Mouse (Mus musculus): Measurements from ENCODE around the gene Eif4a1. TPM values are rescaled to one million over a fixed set of nuclear protein-coding genes. Genes with fewer than 3 reads are reported as not detected.

Eif4a1 gene
- polyA plus RNA-seq, 1 experiment from 2014 or later = 695 TPM

DNA sequence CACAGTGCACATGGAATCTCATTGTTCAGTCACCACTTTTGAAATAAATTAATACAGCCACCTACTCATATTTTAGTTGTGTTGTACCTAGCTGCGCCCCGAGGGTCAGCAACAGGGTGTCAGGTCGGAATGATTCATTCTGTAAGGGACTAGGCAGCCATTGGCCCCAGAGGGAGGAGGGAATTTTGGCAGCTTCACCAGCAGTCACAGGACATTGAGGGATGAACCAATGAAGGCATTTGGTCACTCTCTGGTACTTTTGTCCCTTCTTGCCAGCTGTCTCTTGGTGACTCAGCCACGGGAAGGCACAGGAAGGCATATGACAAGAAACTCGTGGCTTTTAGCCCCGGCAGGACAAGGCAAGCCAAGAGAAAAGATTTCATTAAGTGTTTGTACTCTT lies 8.4 kb downstream of the Eif4a1 start:
- H3K36me3 ChIP-seq (ENCODE audit: insufficient read depth) = peaks cover 58% of the 10 kb centered on the region
- no peak for DNase-seq
- H3K27ac ChIP-seq (ENCODE audit: low read depth) = 0 out of 2 replicates have a peak overlapping the region, but pooled peaks have one; percentile 96
- ATAC-seq (ENCODE audit: insufficient read depth) = no peak
- 82% methylated on average over 6 of the region's 6 CpGs for WGBS
- TF ChIP-seq CTCF (IDR thresholded peaks at IDR 0.05; ENCODE audit: low read depth) = no peak
- no peak overlapping the region for H3K4me2 ChIP-seq
- H3K9me3 ChIP-seq (ENCODE audit: low read depth, low read length) = no peaks in the 10 kb centered on the region
- no peak overlapping the region for H3K4me3 ChIP-seq (ENCODE audit: low read depth, low read length)
- H3K4me1 ChIP-seq (ENCODE audit: insufficient read depth) = 0 out of 2 replicates have a peak, but pooled peaks cover 3% of the 10 kb centered on the region
- no peaks in the 10 kb centered on the region for H3K27me3 ChIP-seq (ENCODE audit: insufficient read depth, low read length)
- 0 out of 2 replicates have a peak overlapping the region, but pooled peaks have one; percentile 59 for H3K9ac ChIP-seq

DNA sequence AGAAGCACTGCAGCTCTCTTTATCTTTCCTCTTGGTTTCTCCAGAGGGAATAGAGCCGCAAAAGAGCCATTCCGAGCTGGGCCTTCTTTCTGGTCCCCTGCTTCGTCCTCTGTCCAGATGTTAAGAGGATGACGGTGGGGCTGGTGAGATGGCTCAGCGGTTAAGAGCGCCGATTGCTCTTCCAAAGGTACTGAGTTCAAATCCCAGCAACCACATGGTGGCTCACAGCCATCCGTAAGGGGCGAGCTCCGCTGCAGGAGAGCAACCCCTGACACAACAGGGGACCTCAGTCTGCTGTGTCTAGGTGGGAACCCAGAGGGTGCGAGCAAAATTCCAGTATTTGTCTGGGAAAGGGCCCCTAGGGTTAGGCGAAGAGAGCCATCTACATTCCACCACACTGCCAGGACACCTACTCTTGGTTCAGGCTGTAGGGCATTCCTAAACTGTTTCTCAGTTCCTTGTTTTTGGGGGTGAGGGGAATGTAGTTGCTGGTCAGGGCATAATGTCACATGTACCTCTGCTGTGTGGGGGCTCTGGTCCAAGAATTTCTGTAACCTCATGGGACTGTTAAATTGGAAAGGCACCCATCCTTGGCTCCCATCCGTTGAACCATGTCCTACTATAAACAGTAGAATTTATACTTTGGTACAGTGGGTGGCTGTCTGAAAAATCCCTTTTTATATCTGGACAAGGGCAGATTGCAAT lies 9.1 kb downstream of the Eif4a1 start:
- WGBS = 55% methylated on average over 13 of the region's 13 CpGs
- peak overlapping the region; percentile 59 for H3K9ac ChIP-seq
- H3K4me3 ChIP-seq (ENCODE audit: low read depth, low read length) = peak overlapping the region; percentile 51
- H3K27me3 ChIP-seq (ENCODE audit: insufficient read depth, low read length) = no peaks in the 10 kb centered on the region
- peak overlapping the region; percentile 64 for H3K4me2 ChIP-seq
- TF ChIP-seq CTCF (IDR thresholded peaks at IDR 0.05; ENCODE audit: low read depth) = no peak
- DNase-seq = no peak
- H3K27ac ChIP-seq (ENCODE audit: low read depth) = peak overlapping the region; percentile 96
- ATAC-seq (ENCODE audit: insufficient read depth) = peak; percentile 1; the same call in 1 of the 2 replicates
- H3K4me1 ChIP-seq (ENCODE audit: insufficient read depth) = 0 out of 2 replicates have a peak, but pooled peaks cover 3% of the 10 kb centered on the region
- no peaks in the 10 kb centered on the region for H3K9me3 ChIP-seq (ENCODE audit: low read depth, low read length)
- H3K36me3 ChIP-seq (ENCODE audit: insufficient read depth) = peaks cover 57% of the 10 kb centered on the region

DNA sequence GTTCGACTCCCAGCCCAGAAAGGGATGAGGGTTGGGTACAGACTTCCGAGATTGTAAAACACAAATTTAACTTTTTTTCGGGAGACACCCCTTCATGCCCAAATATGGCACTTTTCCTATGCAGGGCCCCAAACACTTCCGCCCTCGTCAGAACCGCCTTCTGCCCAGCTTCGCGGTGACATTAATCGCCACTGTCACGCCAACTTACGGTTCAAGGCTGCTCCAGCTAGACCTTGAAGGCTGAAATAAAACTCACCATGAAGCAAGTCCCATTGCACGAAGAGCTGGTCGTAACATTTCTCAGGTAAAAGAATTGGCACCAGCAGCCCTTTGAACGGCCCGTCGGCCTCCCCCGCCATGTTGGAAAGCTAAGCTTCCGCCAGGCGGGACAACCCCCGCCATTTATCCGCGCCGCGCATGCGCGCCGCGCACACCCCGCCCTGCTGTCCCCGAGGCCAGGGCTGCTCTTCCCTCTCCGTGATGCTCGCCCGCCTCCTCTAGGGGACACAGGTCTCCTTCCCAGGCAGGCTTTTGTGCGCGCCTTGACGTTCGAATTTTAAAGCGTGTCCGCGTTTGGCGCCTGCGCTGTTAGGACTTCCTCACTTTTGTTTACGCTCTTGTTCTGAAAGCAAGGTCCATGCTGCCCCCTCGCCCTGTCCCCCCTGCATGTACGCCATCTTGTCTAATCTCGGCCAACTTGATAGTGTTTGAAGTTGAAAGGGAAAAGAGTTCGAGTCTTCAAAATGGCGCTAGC lies 9.8 kb downstream of the Eif4a1 start, which contains the start of gene Mpdu1:
Gene Mpdu1, minus strand, starts transcription at position 430 of the 754 bp plus-strand sequence.
- ATAC-seq (ENCODE audit: insufficient read depth) (peak; percentile 94), DNase-seq (peak; percentile 98)
- Histone ChIP-seq H3K9me3 (ENCODE audit: low read depth, low read length) (no peaks in the 10 kb centered on the region), H3K9ac (peak within 1 kb of the TSS; percentile 59), H3K27me3 (ENCODE audit: insufficient read depth, low read length) (no peaks in the 10 kb centered on the region), H3K4me1 (ENCODE audit: insufficient read depth) (0 out of 2 replicates have a peak, but pooled peaks cover 3% of the 10 kb centered on the region), H3K4me2 (peak within 1 kb of the TSS; percentile 64), H3K36me3 (ENCODE audit: insufficient read depth) (peaks cover 57% of the 10 kb centered on the region), H3K27ac (ENCODE audit: low read depth) (peak within 1 kb of the TSS; percentile 96), H3K4me3 (ENCODE audit: low read depth, low read length) (peak within 1 kb of the TSS; percentile 51)
- under 1% methylated on average over 48 of the region's 48 CpGs for WGBS
- TF ChIP-seq CTCF (IDR thresholded peaks at IDR 0.05; ENCODE audit: low read depth) = peak; percentile 68

DNA sequence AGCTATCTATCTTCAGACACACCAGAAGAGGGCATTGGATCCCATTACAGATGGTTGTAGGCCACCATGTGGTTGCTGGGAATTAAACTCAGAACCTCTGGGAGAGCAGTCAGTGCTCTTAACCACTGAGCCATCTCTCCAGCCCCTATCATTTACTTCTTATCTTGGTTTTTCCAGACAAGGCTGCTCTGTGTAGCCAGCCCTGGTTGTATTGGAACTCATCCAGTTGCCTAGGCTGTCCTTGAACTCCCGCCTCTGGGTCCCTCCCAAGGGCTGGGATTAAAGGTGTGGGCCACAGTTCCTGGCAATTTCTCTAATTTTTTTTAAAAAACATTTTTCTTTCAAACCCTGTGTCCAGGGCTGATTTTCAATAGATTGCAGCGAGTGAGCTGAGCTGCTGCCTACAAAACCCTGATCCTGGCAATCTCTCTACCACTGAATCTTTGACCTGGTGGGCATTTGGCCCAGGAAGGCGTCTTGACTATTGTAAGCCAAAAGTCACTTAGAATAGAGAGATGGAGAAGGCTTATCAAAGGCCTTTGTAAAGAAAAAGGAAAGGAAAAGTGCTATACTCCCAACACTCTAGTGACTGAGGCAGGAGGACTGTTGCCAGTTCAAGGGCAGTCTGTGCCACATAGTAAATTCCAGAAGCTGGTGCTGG lies 10.9 kb downstream of the Eif4a1 start:
- peak overlapping the region; percentile 51 for H3K4me3 ChIP-seq (ENCODE audit: low read depth, low read length)
- ATAC-seq (ENCODE audit: insufficient read depth) (no peak), DNase-seq (no peak)
- H3K4me2 ChIP-seq = peak overlapping the region; percentile 64
- no peaks in the 10 kb centered on the region for H3K27me3 ChIP-seq (ENCODE audit: insufficient read depth, low read length)
- WGBS = 71% methylated on average over 3 of the region's 3 CpGs
- peaks cover 59% of the 10 kb centered on the region for H3K36me3 ChIP-seq (ENCODE audit: insufficient read depth)
- H3K27ac ChIP-seq (ENCODE audit: low read depth) = peak overlapping the region; percentile 96
- H3K9ac ChIP-seq = peak overlapping the region; percentile 59
- no peaks in the 10 kb centered on the region for H3K9me3 ChIP-seq (ENCODE audit: low read depth, low read length)
- TF ChIP-seq CTCF (IDR thresholded peaks at IDR 0.05; ENCODE audit: low read depth) = no peak
- 0 out of 2 replicates have a peak, but pooled peaks cover 3% of the 10 kb centered on the region for H3K4me1 ChIP-seq (ENCODE audit: insufficient read depth)

DNA sequence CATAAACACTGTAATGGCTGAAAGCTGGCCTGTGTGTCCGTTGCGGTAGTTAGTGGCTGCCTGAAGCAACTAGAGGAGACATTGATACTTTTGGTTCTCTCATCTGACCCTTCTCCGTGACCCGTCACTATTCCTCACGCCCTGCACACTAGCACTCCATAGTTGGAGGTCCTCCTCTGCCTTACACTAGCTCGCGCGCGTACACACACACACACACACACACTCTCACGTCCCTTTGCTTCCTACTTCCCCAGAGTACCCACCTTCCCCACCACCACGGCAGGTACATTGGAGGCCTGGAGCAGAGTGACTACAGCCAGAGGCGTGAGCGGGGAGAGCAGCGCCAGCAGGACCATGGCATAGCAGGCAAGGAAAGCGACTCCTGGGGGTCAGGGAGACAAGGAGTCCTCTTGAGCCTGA lies 14.8 kb downstream of the Eif4a1 start:
- ATAC-seq (ENCODE audit: insufficient read depth) (no peak), DNase-seq (no peak)
- Histone ChIP-seq H3K36me3 (ENCODE audit: insufficient read depth) (peaks cover 53% of the 10 kb centered on the region), H3K4me1 (ENCODE audit: insufficient read depth) (no peaks in the 10 kb centered on the region), H3K9me3 (ENCODE audit: low read depth, low read length) (no peaks in the 10 kb centered on the region), H3K9ac (no peak overlapping the region), H3K27me3 (ENCODE audit: insufficient read depth, low read length) (no peaks in the 10 kb centered on the region), H3K27ac (ENCODE audit: low read depth) (no peak overlapping the region), H3K4me3 (ENCODE audit: low read depth, low read length) (no peak overlapping the region), H3K4me2 (no peak overlapping the region)
- no peak for TF ChIP-seq CTCF (IDR thresholded peaks at IDR 0.05; ENCODE audit: low read depth)
- 78% methylated on average over 15 of the region's 15 CpGs for WGBS

DNA sequence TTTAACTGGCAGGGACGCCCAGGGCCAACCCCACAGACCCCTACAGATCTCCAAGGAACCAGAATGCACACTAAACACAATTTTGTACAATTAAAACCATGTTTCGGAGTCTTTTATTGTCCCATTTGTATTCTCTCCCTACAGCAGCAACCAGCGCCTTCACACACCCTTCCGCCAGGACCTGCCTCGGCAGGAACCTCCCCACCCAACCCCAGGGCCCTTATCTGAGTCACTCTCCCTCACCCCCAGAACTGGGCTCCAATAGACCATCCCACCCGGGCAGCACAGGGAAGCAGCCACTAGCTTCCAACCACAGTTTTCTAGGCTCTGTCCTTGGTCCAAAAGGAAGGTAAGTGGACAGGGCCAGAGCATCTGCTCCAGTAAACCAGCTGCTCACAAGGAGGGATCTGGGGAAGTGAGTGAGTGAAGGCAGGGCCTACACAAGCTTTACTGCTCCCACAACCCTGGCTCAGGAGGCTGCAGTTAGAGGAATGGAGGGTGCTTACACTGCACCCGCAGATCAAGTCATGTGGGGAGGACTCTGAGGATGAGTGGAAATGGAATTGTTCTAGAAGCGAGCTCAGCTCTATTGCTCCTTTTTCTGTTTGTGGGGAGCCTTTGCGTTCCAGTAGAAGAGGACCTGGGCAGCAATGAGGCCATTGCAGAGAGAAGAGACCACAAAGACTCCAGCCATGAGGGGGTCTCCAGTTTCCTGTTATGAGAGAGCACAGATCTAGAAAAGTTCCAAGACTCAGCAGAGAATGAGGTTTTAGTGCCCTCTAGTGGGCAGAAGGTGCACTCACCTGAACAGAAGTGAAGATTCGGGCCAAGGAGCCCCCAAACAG lies 15.4 kb downstream of the Eif4a1 start:
- DNase-seq = peak; percentile 90
- Histone ChIP-seq H3K27me3 (ENCODE audit: insufficient read depth, low read length) (no peaks in the 10 kb centered on the region), H3K27ac (ENCODE audit: low read depth) (no peak overlapping the region; the same call in 1 of the 2 replicates), H3K36me3 (ENCODE audit: insufficient read depth) (peaks cover 59% of the 10 kb centered on the region), H3K4me3 (ENCODE audit: low read depth, low read length) (no peak overlapping the region), H3K9ac (no peak overlapping the region; the same call in 1 of the 2 replicates), H3K4me1 (ENCODE audit: insufficient read depth) (no peaks in the 10 kb centered on the region), H3K4me2 (no peak overlapping the region), H3K9me3 (ENCODE audit: low read depth, low read length) (no peaks in the 10 kb centered on the region)
- peak; percentile 82 for TF ChIP-seq CTCF (IDR thresholded peaks at IDR 0.05; ENCODE audit: low read depth)
- no peak for ATAC-seq (ENCODE audit: insufficient read depth)
- WGBS = 73% methylated on average over 10 of the region's 10 CpGs

Data from lung, embryonic 14.5 days (tissue).